Mouse (Mus musculus) heart, adult 11 months (tissue): ENCODE measurements around the gene AC131692.1.

Experiments
- DNase-seq: peaks from one replicate; pipeline ENCODE4 v3.0.0; 2022

Gene AC131692.1

GRCm38 (mm10) chr19:6094119-6094518 is at the start of gene AC131692.1:
Gene AC131692.1 (plus strand): TSS chr19:6094419.
- DNase-seq, result no peak

GRCm38 (mm10) chr19:6045366-6046293 is 48.6 kb upstream of the AC131692.1 start:
- DNase-seq, result no peak

- peak; percentile 100 for DNase-seq
These were observed 47.7 kb upstream of the AC131692.1 start, which contains the start of gene Syvn1 for GRCm38 (mm10) chr19:6046294-6047153. Gene Syvn1 (plus strand): TSS chr19:6046576.

- DNase-seq, result no peak
These were observed 46.9 kb upstream of the AC131692.1 start for GRCm38 (mm10) chr19:6047154-6047898.

- peak; percentile 93 for DNase-seq
These were observed 46.4 kb upstream of the AC131692.1 start for GRCm38 (mm10) chr19:6047899-6048166.

- peak; percentile 90 for DNase-seq
These were observed 45.4 kb upstream of the AC131692.1 start for GRCm38 (mm10) chr19:6048681-6049410.

GRCm38 (mm10) chr19:6052516-6052915 is 41.7 kb upstream of the AC131692.1 start:
- no peak for DNase-seq

GRCm38 (mm10) chr19:6054296-6054695 is 39.9 kb upstream of the AC131692.1 start:
- peak; percentile 91 for DNase-seq

GRCm38 (mm10) chr19:6056696-6057095 is 37.5 kb upstream of the AC131692.1 start:
- peak; percentile 90 for DNase-seq

GRCm38 (mm10) chr19:6057313-6058096 is 36.7 kb upstream of the AC131692.1 start, which contains the start of the genes Mrpl49 and Fau:
Gene Mrpl49 (minus strand): TSS chr19:6057785.
Gene Fau (plus strand): TSS chr19:6057844.
- peak; percentile 100 for DNase-seq

- DNase-seq, result peak; percentile 90
These were observed 35.7 kb upstream of the AC131692.1 start for GRCm38 (mm10) chr19:6058513-6058912.

GRCm38 (mm10) chr19:6058966-6059365 is 35.3 kb upstream of the AC131692.1 start:
- DNase-seq, result peak; percentile 92

- peak; percentile 99 for DNase-seq
These were observed 33.1 kb upstream of the AC131692.1 start, which contains the start of gene Znhit2 for GRCm38 (mm10) chr19:6061021-6061533. Gene Znhit2 (plus strand): TSS chr19:6061192.

- peak; percentile 96 for DNase-seq
These were observed 32.4 kb upstream of the AC131692.1 start for GRCm38 (mm10) chr19:6061641-6062302.

GRCm38 (mm10) chr19:6062418-6062817 is 31.8 kb upstream of the AC131692.1 start:
- peak; percentile 90 for DNase-seq

GRCm38 (mm10) chr19:6063081-6063480 is 31.1 kb upstream of the AC131692.1 start:
- peak; percentile 92 for DNase-seq

- DNase-seq, result no peak
These were observed 27.6 kb upstream of the AC131692.1 start for GRCm38 (mm10) chr19:6066571-6066970.

- peak; percentile 96 for DNase-seq
These were observed 27.1 kb upstream of the AC131692.1 start for GRCm38 (mm10) chr19:6067011-6067723.

GRCm38 (mm10) chr19:6067724-6068415 is 26.3 kb upstream of the AC131692.1 start, which contains the start of gene Tm7sf2:
Gene Tm7sf2 (minus strand): TSS chr19:6068373.
- DNase-seq, result peak; percentile 99
